Mouse (Mus musculus) liver, embryonic 15.5 days (tissue): ENCODE measurements around the gene Wwox. TPM values are rescaled to one million over a fixed set of nuclear protein-coding genes. Genes with fewer than 3 reads are reported as not detected.

Experiments
- ATAC-seq: fragments of 200-750 bp; cut with Nextera tagmentation; 2 replicates; pipeline ENCODE4 v1.8.0; 2017; ENCODE audit warnings: moderate number of reproducible peaks, mild to moderate bottlenecking, moderate library complexity; ENCODE audit not compliant: insufficient read depth
- H3K27ac ChIP-seq: fragments of 300-500 bp; sonication (generic); replicated peaks from 2 replicates; pipeline ENCODE4 v1.5.1; 2015; ENCODE audit warnings: mild to moderate bottlenecking, inconsistent platforms
- H3K27me3 ChIP-seq: fragments of 300-500 bp; sonication (generic); 2 replicates; pipeline ENCODE4 v1.6.1; 2015; ENCODE audit warnings: mild to moderate bottlenecking, inconsistent platforms
- H3K36me3 ChIP-seq: fragments of 300-500 bp; sonication (generic); replicated peaks from 2 replicates; pipeline ENCODE4 v1.6.1; 2015; ENCODE audit warnings: moderate library complexity, mild to moderate bottlenecking, inconsistent platforms
- H3K4me1 ChIP-seq: fragments of 300-500 bp; sonication (generic); replicated peaks from 2 replicates; pipeline ENCODE4 v1.6.1; 2015; ENCODE audit warnings: inconsistent platforms
- H3K4me2 ChIP-seq: fragments of 300-500 bp; sonication (generic); 2 replicates; pipeline ENCODE4 v1.6.1; 2015; ENCODE audit warnings: moderate library complexity, mild to moderate bottlenecking, inconsistent platforms
- H3K4me3 ChIP-seq: fragments of 300-500 bp; sonication (generic); replicated peaks from 2 replicates; pipeline ENCODE4 v1.5.1; 2015; ENCODE audit warnings: mild to moderate bottlenecking, inconsistent platforms
- H3K9ac ChIP-seq: fragments of 300-500 bp; sonication (generic); 2 replicates; pipeline ENCODE4 v1.6.1; 2015; ENCODE audit warnings: moderate library complexity, mild to moderate bottlenecking, inconsistent platforms
- H3K9me3 ChIP-seq: fragments of 300-500 bp; sonication (generic); replicated peaks from 2 replicates; pipeline ENCODE4 v1.6.1; 2016; ENCODE audit warnings: inconsistent platforms
- WGBS: fragments of 180-500 bp; shearing (Covaris S2); methylation state at CpG from one replicate; pipeline ENCODE4 v1.1.7; 2015; ENCODE audit warnings: mixed read lengths; ENCODE audit not compliant: insufficient replicate concordance; 5-methylcytosine and 5-hydroxymethylcytosine counted together
- polyA plus RNA-seq: library from polyadenylated mRNA; unstranded; fragments of >200 nt; fragmentation: Nextera tagmentation; extraction: Ambion mirVana; gene quantifications from 2 replicates; pipeline ENCODE4 v1.2.1, GENCODE M21; 2015

Gene Wwox
- polyA plus RNA-seq, 1 experiment from 2014 or later = 3.5 TPM

- WGBS = 73% methylated on average over 11 of the region's 11 CpGs
- H3K27ac ChIP-seq = no peak overlapping the region
Observed at GRCm38 (mm10) chr8:114882936-114883606, 443.6 kb downstream of the Wwox start.

DNA sequence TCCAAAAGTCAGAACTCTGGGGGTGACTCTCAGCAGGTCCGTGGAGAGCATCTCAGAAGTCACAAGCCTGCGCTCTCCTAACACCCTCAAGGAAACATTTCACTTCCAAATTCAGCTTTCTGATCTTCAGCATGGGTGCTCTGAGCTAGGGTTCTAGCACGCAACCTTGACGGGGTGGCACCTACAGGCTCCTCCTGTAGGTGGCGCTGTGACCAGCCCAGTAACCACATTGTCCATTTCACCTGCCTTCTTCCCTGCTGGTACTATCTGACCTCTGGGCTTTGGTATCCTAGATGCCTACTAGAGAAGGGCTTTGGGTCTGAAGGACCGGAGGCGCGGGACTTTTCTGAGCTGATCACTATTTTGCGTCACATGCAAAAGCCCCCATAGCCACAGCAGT lies 444.5 kb downstream of the Wwox start:
- Histone ChIP-seq H3K4me2 (no peak overlapping the region), H3K4me3 (no peak overlapping the region), H3K36me3 (no peaks in the 10 kb centered on the region), H3K4me1 (peaks cover 45% of the 10 kb centered on the region), H3K9ac (no peak overlapping the region), H3K9me3 (no peaks in the 10 kb centered on the region), H3K27ac (no peak overlapping the region), H3K27me3 (no peaks in the 10 kb centered on the region)
- WGBS = 75% methylated on average over 9 of the region's 9 CpGs
- ATAC-seq = no peak

More at GRCm38 (mm10) chr8:114882936-114883606, 443.6 kb downstream of the Wwox start:
- H3K36me3 ChIP-seq = no peaks in the 10 kb centered on the region
- H3K9me3 ChIP-seq = no peaks in the 10 kb centered on the region
- H3K9ac ChIP-seq = no peak overlapping the region
- H3K4me3 ChIP-seq = no peak overlapping the region
- ATAC-seq = no peak
- H3K4me1 ChIP-seq = peaks cover 54% of the 10 kb centered on the region
- no peak overlapping the region for H3K4me2 ChIP-seq
- no peaks in the 10 kb centered on the region for H3K27me3 ChIP-seq

DNA sequence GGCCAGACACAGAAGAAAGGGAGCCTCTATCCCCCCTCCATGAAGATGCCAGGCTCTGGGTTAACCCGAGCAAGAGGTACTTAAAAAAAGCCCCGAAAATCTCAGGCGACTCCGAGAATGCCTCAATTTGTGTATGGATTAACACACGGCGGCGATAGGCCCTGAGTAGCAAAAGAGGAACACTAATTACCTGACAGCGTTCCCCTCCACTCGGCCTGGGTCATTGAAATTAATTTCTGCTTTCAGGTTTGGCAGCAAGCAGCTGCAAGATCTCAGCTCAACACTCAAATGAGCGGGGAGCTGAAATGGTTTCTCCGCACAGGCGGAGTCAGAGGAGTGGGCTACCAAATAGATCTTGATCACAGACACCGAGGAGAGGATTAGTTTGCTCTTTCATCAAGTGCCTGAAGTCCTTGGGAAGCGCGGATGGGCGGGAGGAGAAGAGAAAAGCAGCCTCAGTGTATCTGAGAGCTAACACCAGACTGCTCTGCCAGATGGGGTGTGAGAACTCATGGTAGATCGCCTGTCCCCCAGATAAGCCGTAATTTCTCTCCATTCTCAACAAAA lies 445.7 kb downstream of the Wwox start:
- no peak overlapping the region for H3K4me2 ChIP-seq
- no peaks in the 10 kb centered on the region for H3K27me3 ChIP-seq
- no peak for ATAC-seq
- no peak overlapping the region for H3K4me3 ChIP-seq
- H3K9me3 ChIP-seq = no peaks in the 10 kb centered on the region
- 63% methylated on average over 18 of the region's 18 CpGs for WGBS
- H3K36me3 ChIP-seq = no peaks in the 10 kb centered on the region
- no peak overlapping the region for H3K27ac ChIP-seq
- peaks cover 33% of the 10 kb centered on the region for H3K4me1 ChIP-seq
- H3K9ac ChIP-seq = no peak overlapping the region

DNA sequence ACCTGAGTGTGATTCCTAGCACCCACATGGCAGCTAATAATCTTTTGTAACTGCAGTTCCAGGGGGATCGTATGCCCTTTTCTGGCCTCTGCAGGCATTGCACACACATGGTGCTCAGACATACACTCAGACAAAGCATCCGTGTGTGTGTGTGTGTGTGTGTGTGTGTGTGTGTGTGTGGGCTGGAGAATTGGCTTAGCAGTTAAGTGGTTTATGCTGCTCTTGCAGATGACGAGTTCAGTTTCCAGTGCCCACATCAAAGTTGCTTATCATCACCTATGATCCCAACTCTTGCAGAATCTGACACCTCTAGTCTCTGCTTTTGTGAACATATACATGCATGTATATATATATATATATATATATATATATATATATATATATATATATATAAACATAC lies 448.9 kb downstream of the Wwox start:
- Histone ChIP-seq H3K4me2 (no peak overlapping the region), H3K4me3 (no peak overlapping the region), H3K4me1 (peaks cover 4% of the 10 kb centered on the region; the same call in 1 of the 2 replicates), H3K27ac (no peak overlapping the region), H3K9me3 (no peaks in the 10 kb centered on the region), H3K27me3 (no peaks in the 10 kb centered on the region), H3K36me3 (no peaks in the 10 kb centered on the region), H3K9ac (no peak overlapping the region)
- WGBS = 71% methylated on average over 3 of the region's 3 CpGs
- no peak for ATAC-seq

DNA sequence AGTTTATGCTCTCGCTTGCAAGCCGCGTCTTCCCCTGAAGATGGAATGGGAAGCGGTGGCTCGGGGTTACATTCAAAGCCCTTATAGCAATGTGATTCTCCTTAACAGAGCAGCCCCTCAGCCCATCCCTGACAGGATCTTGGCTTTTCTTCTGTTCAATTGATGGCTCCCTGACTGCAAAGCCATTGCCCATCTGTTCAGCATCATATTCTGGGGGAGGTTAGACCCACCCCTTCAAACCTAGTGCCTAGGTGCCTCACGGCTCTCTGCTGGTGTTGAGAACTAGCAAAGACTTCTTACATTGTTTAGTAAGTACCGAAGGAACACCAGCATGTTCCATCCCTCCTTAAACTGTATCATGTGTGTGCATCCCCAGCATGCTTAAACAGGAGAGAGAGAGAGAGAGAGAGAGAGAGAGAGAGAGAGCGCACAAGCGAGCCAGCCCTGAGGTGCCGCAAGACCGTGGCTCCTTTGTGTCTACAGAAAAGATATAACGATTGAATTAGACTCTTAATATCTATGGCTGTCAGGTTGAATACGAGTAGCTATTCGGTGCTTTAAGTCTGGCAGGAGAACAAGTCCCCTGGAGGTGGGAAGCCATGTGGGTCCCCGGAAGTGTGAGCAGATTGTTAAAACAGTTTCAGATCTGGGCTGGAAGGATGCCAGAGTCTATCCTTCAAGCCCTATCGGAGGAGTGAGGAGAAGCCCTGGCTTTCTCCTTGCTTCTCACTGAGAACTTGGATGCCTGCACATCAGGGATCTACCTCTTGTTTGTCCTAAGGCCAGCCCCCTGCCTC lies 450.3 kb downstream of the Wwox start:
- Histone ChIP-seq H3K4me1 (no peaks in the 10 kb centered on the region), H3K9me3 (no peaks in the 10 kb centered on the region), H3K27ac (no peak overlapping the region), H3K36me3 (no peaks in the 10 kb centered on the region), H3K27me3 (no peaks in the 10 kb centered on the region), H3K4me3 (no peak overlapping the region), H3K4me2 (no peak overlapping the region), H3K9ac (no peak overlapping the region)
- no peak for ATAC-seq
- 74% methylated on average over 16 of the region's 16 CpGs for WGBS

GRCm38 (mm10) chr8:114890478-114890877 lies 451.0 kb downstream of the Wwox start:
- Histone ChIP-seq H3K4me2 (no peak overlapping the region), H3K4me3 (no peak overlapping the region), H3K4me1 (no peaks in the 10 kb centered on the region), H3K27me3 (no peaks in the 10 kb centered on the region), H3K9ac (no peak overlapping the region), H3K9me3 (no peaks in the 10 kb centered on the region), H3K36me3 (no peaks in the 10 kb centered on the region), H3K27ac (no peak overlapping the region)
- WGBS = 72% methylated on average over 5 of the region's 5 CpGs
- ATAC-seq = no peak

- no peak overlapping the region for H3K9ac ChIP-seq
- no peak overlapping the region for H3K4me3 ChIP-seq
- WGBS = 64% methylated on average over 4 of the region's 4 CpGs
- H3K4me2 ChIP-seq = no peak overlapping the region
- H3K4me1 ChIP-seq = no peaks in the 10 kb centered on the region
- H3K9me3 ChIP-seq = no peaks in the 10 kb centered on the region
- no peaks in the 10 kb centered on the region for H3K27me3 ChIP-seq
- H3K27ac ChIP-seq = no peak overlapping the region
- no peak for ATAC-seq
- H3K36me3 ChIP-seq = no peaks in the 10 kb centered on the region
Observed at GRCm38 (mm10) chr8:114891252-114891651, 451.8 kb downstream of the Wwox start.

GRCm38 (mm10) chr8:114897432-114897831 lies 458.0 kb downstream of the Wwox start:
- Histone ChIP-seq H3K4me2 (no peak overlapping the region), H3K9ac (no peak overlapping the region), H3K36me3 (no peaks in the 10 kb centered on the region), H3K4me3 (no peak overlapping the region), H3K27ac (no peak overlapping the region), H3K9me3 (no peaks in the 10 kb centered on the region), H3K4me1 (no peaks in the 10 kb centered on the region), H3K27me3 (no peaks in the 10 kb centered on the region)
- no peak for ATAC-seq
- WGBS = 75% methylated on average over 8 of the region's 8 CpGs

- H3K27ac ChIP-seq = no peak overlapping the region
- no peaks in the 10 kb centered on the region for H3K9me3 ChIP-seq
- H3K4me1 ChIP-seq = no peaks in the 10 kb centered on the region
- ATAC-seq = no peak
- no peaks in the 10 kb centered on the region for H3K27me3 ChIP-seq
- no peak overlapping the region for H3K4me3 ChIP-seq
- no peak overlapping the region for H3K4me2 ChIP-seq
- 55% methylated on average over 12 of the region's 12 CpGs for WGBS
- no peak overlapping the region for H3K9ac ChIP-seq
- H3K36me3 ChIP-seq = no peaks in the 10 kb centered on the region
Observed at GRCm38 (mm10) chr8:114899157-114899556, 459.7 kb downstream of the Wwox start.

DNA sequence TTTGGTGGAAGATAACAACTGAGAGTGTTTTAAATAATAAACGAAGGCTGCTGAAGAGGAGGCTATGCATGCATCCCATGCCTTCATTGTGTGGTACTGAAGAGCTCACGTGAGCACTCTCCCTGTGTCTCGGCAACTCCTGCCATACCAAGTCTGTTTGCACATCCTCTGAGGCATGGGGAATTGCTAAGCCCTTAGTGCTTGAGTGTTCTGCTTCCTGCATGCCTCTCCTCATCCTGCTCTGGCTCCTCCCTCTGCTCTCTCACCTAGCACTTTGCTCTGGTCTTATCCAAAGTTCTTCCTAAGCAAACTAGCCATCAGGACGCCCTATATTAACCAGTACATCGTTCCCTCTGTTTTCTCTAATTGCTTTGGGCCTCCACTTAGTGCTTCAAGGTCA lies 463.1 kb downstream of the Wwox start:
- H3K27ac ChIP-seq = no peak overlapping the region

GRCm38 (mm10) chr8:114908086-114908485 lies 468.6 kb downstream of the Wwox start:
- Histone ChIP-seq H3K9me3 (no peaks in the 10 kb centered on the region), H3K9ac (no peak overlapping the region), H3K4me3 (no peak overlapping the region), H3K36me3 (no peaks in the 10 kb centered on the region), H3K4me2 (no peak overlapping the region), H3K4me1 (no peaks in the 10 kb centered on the region), H3K27ac (no peak overlapping the region), H3K27me3 (no peaks in the 10 kb centered on the region)
- ATAC-seq = no peak
- 77% methylated on average over 8 of the region's 8 CpGs for whole genome bisulfite sequencing

More for the DNA sequence above, 463.1 kb downstream of the Wwox start:
- H3K27me3 ChIP-seq = no peaks in the 10 kb centered on the region
- ATAC-seq = no peak
- no peaks in the 10 kb centered on the region for H3K9me3 ChIP-seq
- H3K4me3 ChIP-seq = no peak overlapping the region
- WGBS = 59% methylated on average over 5 of the region's 5 CpGs
- no peak overlapping the region for H3K9ac ChIP-seq
- no peak overlapping the region for H3K4me2 ChIP-seq
- no peaks in the 10 kb centered on the region for H3K4me1 ChIP-seq
- H3K36me3 ChIP-seq = no peaks in the 10 kb centered on the region
